Mouse (Mus musculus) cerebellum, adult 2 months (tissue): Measurements from ENCODE around the gene Rasal2.

Experiments
- CTCF ChIP-seq: fragments of 200-500 bp; IDR thresholded peaks from 2 replicates; pipeline ENCODE4 v1.5.1; 2011; ENCODE audit warnings: low read depth, mild to moderate bottlenecking, control low read depth, low read length, moderate library complexity, borderline replicate concordance; ENCODE audit not compliant: insufficient read depth
- POLR2A ChIP-seq: fragments of 200-500 bp; IDR thresholded peaks from 2 replicates; pipeline ENCODE4 v1.6.1; 2011; ENCODE audit warnings: low read length, control low read depth, borderline replicate concordance; ENCODE audit not compliant: insufficient read depth

- TF ChIP-seq CTCF, result no peak
- TF ChIP-seq POLR2A, result no peak
Observed at GRCm38 (mm10) chr1:157123836-157124235, 288.6 kb downstream of the Rasal2 start.
